Mouse (Mus musculus) stomach, embryonic 14.5 days (tissue): ENCODE measurements around the gene Fam50b. TPM values are rescaled to one million over a fixed set of nuclear protein-coding genes. Genes with fewer than 3 reads are reported as not detected.

Experiments
- ATAC-seq: fragments of 200-750 bp; cut with Nextera tagmentation; 2 replicates; pipeline ENCODE4 v1.8.0; 2017; ENCODE audit warnings: low read depth, moderate TSS enrichment; ENCODE audit not compliant: insufficient number of reproducible peaks, insufficient read depth, low FRiP score
- H3K27ac ChIP-seq: fragments of 300-500 bp; sonication (generic); 2 replicates; pipeline ENCODE4 v1.5.1; 2014; ENCODE audit warnings: mild to moderate bottlenecking, low read length, moderate library complexity, mixed read lengths
- H3K27me3 ChIP-seq: fragments of 300-500 bp; sonication (generic); 2 replicates; pipeline ENCODE4 v1.6.1; 2014; ENCODE audit warnings: low read length, control low read depth, mixed read lengths; ENCODE audit not compliant: control insufficient read depth, insufficient read depth
- H3K36me3 ChIP-seq: fragments of 300-500 bp; sonication (generic); 2 replicates; pipeline ENCODE4 v1.6.1; 2014; ENCODE audit warnings: mild to moderate bottlenecking, control low read depth, low read length, moderate library complexity, mixed read lengths; ENCODE audit not compliant: control insufficient read depth, insufficient read depth
- H3K4me1 ChIP-seq: fragments of 300-500 bp; sonication (generic); 2 replicates; pipeline ENCODE4 v1.6.1; 2014; ENCODE audit warnings: low read length, control low read depth, mixed read lengths; ENCODE audit not compliant: control insufficient read depth, insufficient read depth
- H3K4me2 ChIP-seq: fragments of 300-500 bp; sonication (generic); replicated peaks from 2 replicates; pipeline ENCODE4 v1.6.1; 2014; ENCODE audit warnings: low read depth, low read length, control low read depth
- H3K4me3 ChIP-seq: fragments of 300-500 bp; sonication (generic); 2 replicates; pipeline ENCODE4 v1.5.1; 2014; ENCODE audit warnings: low read depth, low read length, control low read depth
- H3K9ac ChIP-seq: fragments of 300-500 bp; sonication (generic); replicated peaks from 2 replicates; pipeline ENCODE4 v1.6.1; 2014; ENCODE audit warnings: low read depth, mild to moderate bottlenecking, control low read depth, low read length, moderate library complexity, mixed read lengths
- H3K9me3 ChIP-seq: fragments of 300-500 bp; sonication (generic); 2 replicates; pipeline ENCODE4 v1.6.1; 2016; ENCODE audit warnings: low read depth, low read length, control low read depth; ENCODE audit not compliant: control insufficient read depth
- WGBS: fragments of 180-500 bp; shearing (Covaris S2); extraction: QIAGEN DNeasy Blood & Tissue Kit; methylation state at CpG from one replicate; pipeline ENCODE4 v1.1.7; 2014; 5-methylcytosine and 5-hydroxymethylcytosine counted together
- polyA plus RNA-seq: library from polyadenylated mRNA; unstranded; fragments of >200 nt; fragmentation: Nextera tagmentation; extraction: Ambion mirVana; gene quantifications from 2 replicates; pipeline ENCODE4 v1.2.1, GENCODE M21; 2014

Gene Fam50b
- polyA plus RNA-seq, 1 experiment from 2014 or later, result not detected

DNA sequence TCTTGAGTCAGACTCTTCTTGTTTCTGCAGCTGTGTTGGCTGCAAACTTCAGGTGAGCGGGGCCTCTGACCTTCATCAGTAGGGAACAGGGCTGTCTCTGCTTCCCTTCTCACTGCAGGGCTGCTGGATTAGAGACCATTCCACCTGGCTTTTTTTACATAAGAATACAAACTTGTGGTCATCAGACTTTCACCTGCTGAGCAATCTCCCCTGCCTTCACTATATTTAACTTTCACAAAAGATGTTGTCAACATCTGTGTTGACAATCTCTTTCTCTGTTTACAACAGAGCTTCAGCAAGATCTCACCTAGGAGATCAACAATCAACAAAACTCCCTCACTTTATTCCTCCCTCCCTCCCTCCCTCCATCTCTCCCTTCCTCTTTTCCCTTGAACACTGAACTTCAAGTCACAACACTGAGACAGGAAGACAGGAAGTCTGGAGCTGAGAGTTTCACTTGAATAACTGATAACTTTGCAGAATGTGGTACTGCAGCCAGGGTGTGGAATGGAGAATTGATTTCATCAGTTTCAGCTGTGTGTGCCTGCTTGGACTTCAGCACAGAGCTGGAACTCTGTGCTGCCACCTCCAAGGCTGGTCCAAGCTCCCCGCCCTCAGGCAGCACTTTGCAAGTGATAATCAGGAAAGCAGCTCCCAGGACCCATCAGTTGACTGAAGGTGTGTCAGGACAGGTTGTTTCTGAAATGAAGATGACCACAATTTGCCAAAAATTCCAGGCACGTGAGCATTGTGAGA is 7.3 kb downstream of the Fam50b start:
- 66% methylated on average over 3 of the region's 3 CpGs for WGBS

GRCm38 (mm10) chr13:34746811-34747210 is 12.2 kb downstream of the Fam50b start:
- Histone ChIP-seq H3K27ac (no peak overlapping the region), H3K27me3 (no peaks in the 10 kb centered on the region), H3K4me1 (no peaks in the 10 kb centered on the region), H3K36me3 (no peaks in the 10 kb centered on the region), H3K4me3 (no peak overlapping the region), H3K9me3 (0 out of 2 replicates have a peak, but pooled peaks cover 5% of the 10 kb centered on the region), H3K9ac (no peak overlapping the region), H3K4me2 (no peak overlapping the region)
- ATAC-seq, result no peak
- WGBS, result 86% methylated on average over 34 of the region's 34 CpGs

More for the DNA sequence above, 7.3 kb downstream of the Fam50b start:
- Histone ChIP-seq H3K27me3 (no peaks in the 10 kb centered on the region), H3K4me1 (no peaks in the 10 kb centered on the region), H3K4me3 (no peak overlapping the region), H3K27ac (no peak overlapping the region), H3K9ac (no peak overlapping the region), H3K36me3 (no peaks in the 10 kb centered on the region), H3K4me2 (no peak overlapping the region), H3K9me3 (0 out of 2 replicates have a peak, but pooled peaks cover under 1% of the 10 kb centered on the region)
- no peak for ATAC-seq

DNA sequence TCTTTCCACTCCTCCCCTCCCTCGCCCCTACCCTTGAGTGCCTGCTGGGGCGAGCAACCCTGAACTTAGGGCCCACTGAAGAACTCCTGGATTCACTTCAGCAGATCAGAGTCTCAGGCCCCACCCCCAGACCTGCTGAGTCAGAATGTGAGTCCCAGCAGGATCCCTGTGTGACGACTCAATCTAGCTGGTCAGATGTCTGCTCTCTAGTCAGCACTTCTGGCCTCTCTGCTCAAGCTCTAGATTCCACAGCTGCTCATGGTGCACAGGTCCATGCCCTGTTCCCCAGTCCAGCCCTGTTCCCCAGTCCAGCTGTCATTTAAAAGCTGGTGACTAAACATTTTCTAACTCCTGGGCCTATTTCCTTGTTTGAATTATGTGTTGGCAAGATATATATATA is 13.9 kb downstream of the Fam50b start:
- WGBS, result 59% methylated on average over 3 of the region's 3 CpGs
- 0 out of 2 replicates have a peak, but pooled peaks have one; percentile 18 for ATAC-seq
- H3K4me1 ChIP-seq, result no peaks in the 10 kb centered on the region

GRCm38 (mm10) chr13:34759202-34759601 is 24.6 kb downstream of the Fam50b start:
- Histone ChIP-seq H3K4me2 (no peak overlapping the region), H3K9ac (no peak overlapping the region), H3K4me3 (no peak overlapping the region), H3K27ac (no peak overlapping the region), H3K36me3 (no peaks in the 10 kb centered on the region), H3K9me3 (no peaks in the 10 kb centered on the region), H3K27me3 (no peaks in the 10 kb centered on the region), H3K4me1 (peaks cover 4% of the 10 kb centered on the region; the same call in 1 of the 2 replicates)
- no peak for ATAC-seq
- 98% methylated on average over 9 of the region's 9 CpGs for WGBS

More for the DNA sequence above, 13.9 kb downstream of the Fam50b start:
- H3K4me2 ChIP-seq, result no peak overlapping the region
- H3K36me3 ChIP-seq, result no peaks in the 10 kb centered on the region
- no peaks in the 10 kb centered on the region for H3K27me3 ChIP-seq
- H3K9ac ChIP-seq, result no peak overlapping the region
- H3K27ac ChIP-seq, result no peak overlapping the region
- H3K4me3 ChIP-seq, result no peak overlapping the region
- H3K9me3 ChIP-seq, result 0 out of 2 replicates have a peak, but pooled peaks cover 5% of the 10 kb centered on the region

GRCm38 (mm10) chr13:34760518-34761287 is 26.1 kb downstream of the Fam50b start:
- Histone ChIP-seq H3K36me3 (no peaks in the 10 kb centered on the region), H3K9me3 (no peaks in the 10 kb centered on the region), H3K27me3 (no peaks in the 10 kb centered on the region), H3K4me1 (peaks cover 4% of the 10 kb centered on the region; the same call in 1 of the 2 replicates), H3K9ac (no peak overlapping the region), H3K4me3 (no peak overlapping the region), H3K4me2 (no peak overlapping the region), H3K27ac (peak overlapping the region; percentile 27; the same call in 1 of the 2 replicates)
- ATAC-seq, result 0 out of 2 replicates have a peak, but pooled peaks have one; percentile 49
- WGBS, result 16% methylated on average over 7 of the region's 7 CpGs

DNA sequence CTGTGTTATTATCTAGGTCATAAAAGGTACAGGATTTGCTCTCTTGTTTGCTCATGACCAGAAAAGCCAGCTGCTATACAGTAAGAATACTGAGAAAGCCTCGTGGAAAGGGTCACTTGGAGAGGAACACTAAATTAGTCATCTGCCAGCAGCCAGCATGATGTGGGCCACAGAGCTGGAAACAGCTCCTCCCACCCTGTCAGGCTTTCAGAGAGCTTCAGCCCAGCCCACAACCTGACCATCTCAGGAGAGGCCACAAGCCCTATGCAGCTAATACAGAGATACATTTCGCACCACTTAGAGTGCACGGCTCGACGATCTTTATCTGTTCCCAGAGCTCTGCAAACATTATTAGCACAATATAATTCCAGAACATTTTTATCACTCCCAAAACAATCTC is 27.5 kb downstream of the Fam50b start:
- no peak overlapping the region for H3K4me3 ChIP-seq
- H3K4me2 ChIP-seq, result no peak overlapping the region
- no peaks in the 10 kb centered on the region for H3K36me3 ChIP-seq
- 42% methylated on average over 5 of the region's 5 CpGs for WGBS
- H3K4me1 ChIP-seq, result peaks cover 4% of the 10 kb centered on the region; the same call in 1 of the 2 replicates
- ATAC-seq, result no peak
- H3K27ac ChIP-seq, result no peak overlapping the region
- no peaks in the 10 kb centered on the region for H3K27me3 ChIP-seq
- no peak overlapping the region for H3K9ac ChIP-seq
- no peaks in the 10 kb centered on the region for H3K9me3 ChIP-seq

- H3K4me1 ChIP-seq, result peaks cover 4% of the 10 kb centered on the region; the same call in 1 of the 2 replicates
- H3K27me3 ChIP-seq, result no peaks in the 10 kb centered on the region
- no peak overlapping the region for H3K9ac ChIP-seq
- no peak overlapping the region for H3K4me3 ChIP-seq
- WGBS, result 62% methylated on average over 4 of the region's 4 CpGs
- H3K4me2 ChIP-seq, result no peak overlapping the region
- no peak for ATAC-seq
- H3K36me3 ChIP-seq, result no peaks in the 10 kb centered on the region
- H3K9me3 ChIP-seq, result no peaks in the 10 kb centered on the region
- no peak overlapping the region for H3K27ac ChIP-seq
Measured at GRCm38 (mm10) chr13:34762865-34763264, 28.2 kb downstream of the Fam50b start.

GRCm38 (mm10) chr13:34765269-34765668 is 30.6 kb downstream of the Fam50b start:
- H3K36me3 ChIP-seq, result no peaks in the 10 kb centered on the region
- no peak overlapping the region for H3K4me2 ChIP-seq
- H3K4me3 ChIP-seq, result no peak overlapping the region
- no peak overlapping the region for H3K27ac ChIP-seq
- no peaks in the 10 kb centered on the region for H3K27me3 ChIP-seq
- H3K9me3 ChIP-seq, result no peaks in the 10 kb centered on the region
- 76% methylated on average over 5 of the region's 5 CpGs for WGBS
- peaks cover 4% of the 10 kb centered on the region; the same call in 1 of the 2 replicates for H3K4me1 ChIP-seq
- no peak for ATAC-seq
- H3K9ac ChIP-seq, result no peak overlapping the region
